Mouse (Mus musculus) ovary, postnatal 36 days (tissue): ENCODE measurements around the gene Tab1.

Experiments used
- DNase-seq: peaks from one replicate; pipeline ENCODE4 v3.0.0; 2022; ENCODE audit warnings: low spot score, mixed read lengths

Gene Tab1

DNA sequence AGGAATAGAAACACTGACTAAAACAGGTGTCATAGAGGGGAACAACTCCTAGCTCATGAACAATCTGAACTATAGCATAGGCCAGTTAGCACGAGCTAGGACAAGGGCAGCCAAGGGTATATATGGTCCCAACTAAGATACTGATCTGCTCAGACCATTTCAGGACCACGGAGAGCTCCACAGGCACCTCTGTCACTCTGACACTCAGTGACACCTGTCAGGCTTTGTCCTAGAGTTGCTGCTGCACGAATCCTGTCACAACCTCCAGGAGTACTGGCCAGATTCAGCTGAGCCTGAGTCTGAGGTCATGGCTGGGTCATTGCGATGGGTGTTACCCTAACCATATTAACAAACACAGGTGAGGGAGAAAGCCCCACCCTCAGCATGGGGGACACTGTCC is 70.5 kb downstream of the Tab1 start:
- peak; percentile 15 for DNase-seq

DNA sequence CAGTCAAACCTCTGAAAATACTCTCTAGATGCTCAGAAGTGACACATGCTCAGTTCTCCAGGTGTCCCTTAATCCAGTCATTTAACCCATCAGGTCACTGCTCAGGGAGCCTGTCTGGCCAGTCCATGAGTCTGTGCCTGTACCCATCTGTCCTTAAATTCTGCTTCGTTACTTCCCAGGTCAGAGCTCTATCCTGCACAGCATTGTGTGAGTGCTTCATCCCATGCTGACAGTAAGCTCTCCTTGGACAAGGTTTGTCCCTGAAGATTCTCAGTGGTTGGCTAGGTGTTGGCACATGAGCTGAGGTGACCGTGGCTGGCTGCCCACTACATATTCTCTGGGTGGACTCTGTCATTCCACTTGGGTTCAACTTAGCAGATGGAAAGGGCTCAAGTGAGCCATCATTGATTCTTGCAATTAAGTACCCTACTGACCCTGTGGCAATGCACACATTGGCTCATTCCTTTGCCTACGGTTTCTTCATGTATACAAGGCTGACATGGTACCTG is 73.2 kb downstream of the Tab1 start:
- no peak for DNase-seq

DNA sequence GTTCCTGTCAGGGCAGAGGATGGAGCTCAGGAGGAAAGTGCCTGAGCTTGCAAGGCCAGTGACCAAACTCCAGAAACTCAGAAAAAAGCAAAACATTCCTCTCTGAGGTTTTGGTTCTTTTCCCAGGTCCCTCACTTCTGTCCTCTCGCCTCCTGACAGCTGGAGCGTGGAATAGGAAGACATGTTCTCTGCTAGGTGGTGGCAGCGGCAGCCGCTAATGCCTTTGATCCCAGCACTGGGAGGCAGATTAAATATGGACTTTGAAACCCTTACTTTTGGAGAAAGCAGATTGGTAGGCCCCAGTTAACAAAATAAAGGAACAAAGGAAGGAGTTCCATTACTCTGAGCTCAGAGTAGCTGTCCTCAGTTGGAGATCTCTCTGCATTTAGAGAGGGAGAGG is 75.5 kb downstream of the Tab1 start:
- DNase-seq = no peak
